Mouse (Mus musculus) T-helper 2 cell (primary cell): ENCODE measurements around the gene Gm3435.
"Not testable (repeated sequence)": the region's sequence is repeated elsewhere in the genome, so short reads cannot be mapped to it uniquely, and the experiment has no call there.

Experiments used
- in situ Hi-C: fragments of 300-600 bp; cut with MboI, MseI; formaldehyde crosslinking; loops from one replicate; pipeline ENCODE4 v1.15.1; 2025; ENCODE audit warnings: high pct_unique_total_duplicates

The Gm3435 gene

GRCm38 (mm10) chr17:15031414-15031813 is 21.4 kb downstream of the Gm3435 start:
- in situ Hi-C loops, result not testable (repeated sequence)

DNA sequence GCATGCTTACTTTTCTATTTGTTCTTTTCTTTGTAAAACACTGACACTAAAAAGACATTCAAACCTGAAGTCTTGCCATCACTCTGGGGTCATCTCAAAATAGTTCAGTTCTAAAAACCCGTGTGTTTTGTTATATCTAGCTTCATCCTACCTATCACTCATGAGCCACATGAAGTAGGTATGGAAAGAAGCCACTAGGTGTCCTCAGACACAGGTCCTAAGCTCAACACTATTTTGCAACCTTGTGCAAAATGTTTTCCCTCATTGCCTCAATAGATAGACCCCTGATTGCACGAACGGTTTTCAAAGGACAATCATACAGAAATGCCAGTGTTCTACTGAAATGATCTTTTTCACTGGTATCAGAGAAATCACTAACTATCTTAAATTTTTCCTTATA is 30.5 kb downstream of the Gm3435 start:
- in situ Hi-C loops, result not testable (repeated sequence)

DNA sequence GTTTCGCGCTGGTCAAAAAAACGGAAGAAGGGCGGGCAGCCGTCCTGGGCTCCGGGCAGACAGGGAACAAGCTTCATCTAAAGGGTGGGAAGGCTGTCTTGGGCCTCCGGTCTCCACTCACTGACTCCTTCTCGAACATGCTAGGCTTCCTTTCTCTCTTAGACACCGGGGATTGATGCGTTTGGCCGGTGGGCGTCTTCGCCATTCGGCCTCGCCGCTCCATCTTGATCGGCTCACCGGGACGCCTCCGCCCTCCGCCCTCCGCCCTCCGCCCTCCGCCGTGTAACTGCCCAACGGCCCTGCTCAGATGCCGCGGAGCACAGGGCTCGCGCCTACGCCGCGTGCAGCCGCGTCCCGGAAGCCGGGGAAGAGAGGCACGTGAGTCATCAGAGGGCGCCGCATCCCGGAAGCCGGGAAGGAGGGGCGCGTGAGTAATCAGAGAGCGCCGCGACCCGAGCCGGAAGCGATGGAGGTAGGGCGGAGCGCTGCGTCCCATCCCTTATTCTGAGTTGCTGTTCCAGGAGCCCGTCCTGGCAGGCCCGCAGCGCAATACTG is 31.3 kb downstream of the Gm3435 start, which contains the start of the genes Ermard, Tcte3 and Gm3448:
Gene Ermard, plus strand, starts transcription at position 34 of the 555 bp plus-strand sequence.
Gene Tcte3, minus strand, starts transcription at position 314 of the 555 bp plus-strand sequence.
Gene Gm3448, minus strand, starts transcription at position 363 of the 555 bp plus-strand sequence.
- in situ Hi-C loops, result not testable (repeated sequence)

DNA sequence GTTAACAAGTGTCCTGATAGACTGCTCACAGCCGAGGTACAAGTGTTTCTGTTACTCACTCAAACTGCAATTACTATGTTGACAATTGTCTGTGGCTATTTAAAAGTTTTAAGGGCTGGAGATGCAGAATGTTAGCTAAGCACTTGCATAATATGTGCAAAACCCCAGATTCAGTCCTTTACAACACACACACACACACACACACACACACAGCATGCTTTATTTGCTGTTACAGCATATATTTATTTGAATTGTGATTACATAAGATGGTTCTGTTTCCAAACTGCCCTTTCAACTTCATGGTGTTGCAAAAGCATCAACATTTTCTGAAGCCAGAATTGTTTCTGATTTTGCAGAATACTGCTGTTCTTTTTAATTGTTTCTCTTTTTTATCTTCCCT is 40.4 kb downstream of the Gm3435 start:
- in situ Hi-C loops, result not testable (repeated sequence)

GRCm38 (mm10) chr17:15052766-15053165 is 42.8 kb downstream of the Gm3435 start:
- in situ Hi-C loops, result not testable (repeated sequence)

DNA sequence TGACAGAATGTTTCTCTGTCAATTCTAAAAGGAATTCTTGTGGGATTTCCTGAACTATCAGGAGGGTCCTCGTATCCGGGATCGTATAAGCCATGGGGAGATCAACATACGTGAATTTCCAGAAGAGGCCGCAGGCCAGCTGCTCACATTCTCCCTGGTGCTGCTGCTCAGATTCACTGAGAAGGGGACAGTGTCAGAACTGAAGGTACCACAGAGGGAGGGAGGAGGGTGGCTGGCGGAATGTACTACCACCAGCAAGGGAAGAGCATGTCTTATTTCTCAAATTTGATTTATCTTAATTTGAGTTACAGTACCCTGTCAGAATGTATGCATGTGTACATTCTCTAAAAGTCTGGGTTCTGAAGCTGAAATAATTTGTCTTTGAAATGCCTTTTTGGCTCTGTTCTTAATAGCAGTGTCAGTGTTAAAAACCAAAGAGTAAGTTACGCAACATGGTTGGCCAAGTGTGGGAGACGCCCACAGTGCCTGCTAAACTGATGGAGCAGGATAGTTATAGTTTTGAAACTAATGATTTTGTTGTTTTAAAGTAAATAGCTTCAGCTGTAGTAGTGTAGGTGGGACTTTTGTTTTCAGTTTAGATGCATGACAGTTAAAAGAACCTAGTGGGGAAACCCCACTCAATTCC is 43.3 kb downstream of the Gm3435 start:
- in situ Hi-C loops, result not testable (repeated sequence)

DNA sequence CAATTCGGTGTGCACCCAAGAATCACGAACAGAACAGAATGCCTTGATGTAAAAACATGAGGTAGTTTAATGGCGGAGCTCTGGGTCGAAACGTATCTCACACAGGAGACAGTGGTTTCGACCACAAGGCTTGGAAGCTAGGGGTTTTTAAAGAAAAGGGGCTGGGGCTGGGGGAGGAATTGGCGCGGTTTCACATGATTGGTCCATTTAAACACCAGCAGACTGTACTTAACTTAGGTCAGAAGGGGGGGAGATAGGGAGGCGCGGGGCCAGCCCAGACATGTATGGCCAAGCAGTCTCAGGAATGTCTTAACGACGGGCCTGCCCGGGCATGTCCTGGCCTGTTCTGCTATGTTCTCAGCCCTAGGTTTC is 43.8 kb downstream of the Gm3435 start:
- in situ Hi-C loops, result not testable (repeated sequence)

GRCm38 (mm10) chr17:15055925-15056324 is 45.9 kb downstream of the Gm3435 start:
- in situ Hi-C loops, result no loop called here

GRCm38 (mm10) chr17:15058161-15058591 is 48.2 kb downstream of the Gm3435 start:
- in situ Hi-C loops, result no loop called here

DNA sequence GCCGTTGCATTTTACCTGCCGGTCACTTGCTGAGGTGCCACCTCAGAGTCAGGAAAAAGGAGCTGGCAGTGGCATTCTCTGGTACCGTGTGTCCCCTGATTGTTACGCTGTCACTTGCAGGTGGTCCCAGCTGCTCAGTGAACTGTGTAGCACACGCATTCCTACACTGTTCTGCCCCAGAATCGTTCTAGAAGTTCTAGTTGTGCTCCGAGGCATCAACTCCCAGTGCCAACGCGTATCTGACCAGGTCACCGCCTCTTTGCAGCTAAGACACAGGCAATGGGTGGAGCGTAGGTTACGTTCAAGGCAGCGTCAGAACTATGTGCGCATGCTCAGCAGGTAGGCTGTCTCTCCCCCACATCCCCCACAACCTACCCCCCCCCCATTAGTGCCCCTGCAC is 49.7 kb downstream of the Gm3435 start:
- in situ Hi-C loops, result no loop called here

GRCm38 (mm10) chr17:15060356-15060755 is 50.4 kb downstream of the Gm3435 start:
- in situ Hi-C loops, result no loop called here

DNA sequence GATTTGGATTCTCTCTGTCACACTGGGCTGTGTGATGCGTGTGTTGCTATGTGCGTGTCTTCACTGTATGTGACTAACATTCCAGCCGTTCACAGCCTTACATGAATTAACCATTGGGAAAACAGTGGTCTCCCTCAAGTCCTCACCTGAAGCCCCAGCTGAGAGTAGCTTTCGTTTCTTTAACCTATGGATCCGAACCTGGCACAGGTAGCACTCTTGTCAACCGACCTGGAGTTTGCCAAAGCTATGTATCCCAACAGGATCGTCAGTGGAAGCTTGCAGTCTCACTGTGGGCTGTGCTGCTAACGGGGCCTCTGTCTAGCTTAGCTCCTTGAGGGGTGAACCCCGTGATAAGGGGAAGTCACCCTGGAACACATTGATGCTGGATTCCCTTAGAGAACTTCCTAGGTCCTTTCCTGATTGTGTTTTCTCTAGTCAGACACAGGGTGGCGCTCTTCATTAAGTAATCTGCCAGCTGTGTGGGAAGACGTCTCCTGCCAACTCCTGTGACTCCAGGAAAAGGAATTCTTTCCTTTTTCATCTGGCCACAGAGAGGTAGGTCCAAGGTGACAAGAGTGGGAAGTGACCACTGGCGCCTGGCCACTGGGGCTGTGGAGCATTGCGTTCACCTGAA is 55.5 kb downstream of the Gm3435 start:
- in situ Hi-C loops, result no loop called here

GRCm38 (mm10) chr17:15066066-15066465 is 56.1 kb downstream of the Gm3435 start:
- in situ Hi-C loops, result no loop called here

- in situ Hi-C loops, result no loop called here
Observed at GRCm38 (mm10) chr17:15066911-15067310, 56.9 kb downstream of the Gm3435 start.

DNA sequence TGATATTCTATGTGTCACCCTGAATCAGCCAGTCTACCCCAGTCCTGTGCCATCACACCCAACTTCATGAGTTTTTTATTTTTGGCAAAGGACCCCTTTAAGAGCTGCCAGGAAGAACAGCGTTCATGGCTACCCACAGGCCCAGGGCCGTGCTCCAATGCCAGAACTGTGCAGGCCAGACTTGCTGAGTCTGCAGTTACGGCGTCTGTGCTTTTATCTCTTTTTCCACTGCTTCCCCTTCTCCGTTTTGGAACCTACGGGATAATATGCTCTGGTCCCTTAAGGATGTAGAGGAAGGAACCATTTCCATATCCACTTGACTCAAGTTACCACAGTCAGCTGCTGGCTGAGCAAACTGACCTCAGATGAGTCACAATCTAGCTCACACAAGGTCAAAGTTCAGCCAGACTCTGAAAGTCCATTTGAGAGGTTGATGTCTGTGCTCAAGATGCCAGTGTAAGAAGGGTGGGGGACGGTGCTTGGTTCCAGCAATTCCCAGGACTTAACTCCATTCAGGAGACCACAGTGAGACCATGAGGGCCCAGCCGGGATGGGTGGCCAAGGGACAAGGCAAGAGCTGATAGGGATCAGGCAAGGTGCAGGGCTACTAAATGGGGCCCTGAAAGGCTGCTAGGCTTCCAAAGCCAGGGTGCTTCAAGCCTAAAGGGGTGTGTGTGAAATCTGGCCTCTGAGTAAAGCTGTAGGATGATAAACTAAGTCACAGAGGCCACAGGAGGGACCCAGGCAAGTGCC is 58.2 kb downstream of the Gm3435 start:
- in situ Hi-C loops, result no loop called here

- in situ Hi-C loops, result no loop called here
Observed at GRCm38 (mm10) chr17:15069124-15069523, 59.1 kb downstream of the Gm3435 start.
